15 mouse cellular contexts compared by ENCODE assay signal in genomic region chr10:86895531-86895930, GRCm38 (mm10).
"Had no signal": no experiment of that assay in that cellular context is flagged by ENCODE, and none has a peak within 500 bp of the region (broad histone marks: within the 10 kb centered on the region; RNA-seq: fewer than 3 reads in every experiment).

No protein-coding gene starts in this region.

- DNase-seq: kidney, adult 11 months; kidney, adult 8-10 months; kidney, postnatal 10 days; kidney, postnatal 36 days; liver; lung, postnatal 4 days; midbrain, embryonic 14.5 days; thymus, adult 18-20 months; thymus, postnatal 36 days had no signal

- H3K27ac ChIP-seq: kidney, embryonic 15.5 days; limb, embryonic 10.5 days; limb, embryonic 13.5 days; liver, embryonic 12.5 days; liver, embryonic 15.5 days; lung, embryonic 15.5 days had no signal

- H3K4me3 ChIP-seq: kidney, embryonic 15.5 days; limb, embryonic 10.5 days; limb, embryonic 13.5 days; liver, embryonic 12.5 days; liver, embryonic 15.5 days; lung, embryonic 15.5 days had no signal

- H3K4me1 ChIP-seq: kidney, embryonic 15.5 days; limb, embryonic 10.5 days; limb, embryonic 13.5 days; liver, embryonic 12.5 days; liver, embryonic 15.5 days; lung, embryonic 15.5 days had no signal

- H3K27me3 ChIP-seq: kidney, embryonic 15.5 days; limb, embryonic 13.5 days; liver, embryonic 12.5 days; liver, embryonic 15.5 days; lung, embryonic 15.5 days had no signal

- H3K36me3 ChIP-seq: kidney, embryonic 15.5 days; limb, embryonic 10.5 days; limb, embryonic 13.5 days; liver, embryonic 12.5 days; liver, embryonic 15.5 days; lung, embryonic 15.5 days had no signal

- H3K9me3 ChIP-seq: kidney, embryonic 15.5 days; limb, embryonic 10.5 days; limb, embryonic 13.5 days; liver, embryonic 12.5 days; liver, embryonic 15.5 days; lung, embryonic 15.5 days had no signal
